Mouse (Mus musculus): ENCODE results near the gene Trib3.

- TF ChIP-seq CTCF (conservative IDR thresholded peaks at IDR 0.05; ENCODE audit: low read length) = no peak
- TF ChIP-seq POU5F1 (IDR thresholded peaks at IDR 0.05; ENCODE audit: borderline replicate concordance, low read length) = no peak
- no peak for TF ChIP-seq NANOG (IDR thresholded peaks at IDR 0.05; ENCODE audit: borderline replicate concordance, low read length)
Measured at GRCm38 (mm10) chr2:152345393-152345792, 1.6 kb upstream of the Trib3 start.
